Mouse (Mus musculus) hindbrain, embryonic 16.5 days (tissue): ENCODE measurements at regions not wholly inside any gene's neighbourhood (a gene's known extent, or its start where the extent isn't known, plus 50 kb on each side); places are given as distances from the start of the nearest gene placed in this dataset.

Experiments used
- ATAC-seq: fragments of 200-750 bp; cut with Nextera tagmentation; 2 replicates; pipeline ENCODE4 v1.8.0; 2017; ENCODE audit warnings: moderate TSS enrichment, moderate library complexity
- H3K27ac ChIP-seq: fragments of 300-500 bp; sonication (generic); 2 replicates; pipeline ENCODE4 v1.5.1; 2014; ENCODE audit warnings: low read depth, mild to moderate bottlenecking, control low read depth, low read length, moderate library complexity
- H3K27me3 ChIP-seq: fragments of 300-500 bp; sonication (generic); replicated peaks from 2 replicates; pipeline ENCODE4 v1.6.1; 2014; ENCODE audit warnings: low read length; ENCODE audit not compliant: control insufficient read depth, insufficient read depth
- H3K36me3 ChIP-seq: fragments of 300-500 bp; sonication (generic); 2 replicates; pipeline ENCODE4 v1.6.1; 2014; ENCODE audit warnings: mild to moderate bottlenecking, low read length, moderate library complexity, mixed read lengths; ENCODE audit not compliant: control insufficient read depth, insufficient read depth
- H3K4me1 ChIP-seq: fragments of 300-500 bp; sonication (generic); 2 replicates; pipeline ENCODE4 v1.6.1; 2014; ENCODE audit warnings: low read depth, low read length; ENCODE audit not compliant: control insufficient read depth, insufficient read depth
- H3K4me2 ChIP-seq: fragments of 300-500 bp; sonication (generic); 2 replicates; pipeline ENCODE4 v1.6.1; 2014; ENCODE audit warnings: mild to moderate bottlenecking, low read length, control low read depth, moderate library complexity
- H3K4me3 ChIP-seq: fragments of 300-500 bp; sonication (generic); 2 replicates; pipeline ENCODE4 v1.5.1; 2014; ENCODE audit warnings: mild to moderate bottlenecking, low read length, control low read depth, moderate library complexity
- H3K9ac ChIP-seq: fragments of 300-500 bp; sonication (generic); 2 replicates; pipeline ENCODE4 v1.6.1; 2014; ENCODE audit warnings: low read depth, mild to moderate bottlenecking, control low read depth, low read length, moderate library complexity
- H3K9me3 ChIP-seq: fragments of 300-500 bp; sonication (generic); 2 replicates; pipeline ENCODE4 v1.6.1; 2014; ENCODE audit warnings: mild to moderate bottlenecking, low read length, moderate library complexity; ENCODE audit not compliant: control insufficient read depth
- WGBS: fragments of 180-500 bp; shearing (Covaris S2); extraction: QIAGEN DNeasy Blood & Tissue Kit; methylation state at CpG from one replicate; pipeline ENCODE4 v1.1.7; 2014; 5-methylcytosine and 5-hydroxymethylcytosine counted together

- H3K36me3 ChIP-seq, result no peaks in the 10 kb centered on the region
- no peaks in the 10 kb centered on the region for H3K9me3 ChIP-seq
- H3K4me2 ChIP-seq, result no peak overlapping the region
- ATAC-seq, result no peak
- H3K27ac ChIP-seq, result no peak overlapping the region
- no peaks in the 10 kb centered on the region for H3K4me1 ChIP-seq
- H3K27me3 ChIP-seq, result no peaks in the 10 kb centered on the region
- 94% methylated on average over 15 of the region's 15 CpGs for WGBS
- no peak overlapping the region for H3K9ac ChIP-seq
- H3K4me3 ChIP-seq, result no peak overlapping the region
Measured at GRCm38 (mm10) chr3:121902246-121902645, 50.1 kb upstream of the Arhgap29 start.

- WGBS, result 87% methylated on average over 8 of the region's 8 CpGs
- H3K36me3 ChIP-seq, result no peaks in the 10 kb centered on the region
Measured at GRCm38 (mm10) chr3:121900429-121900844, 51.9 kb upstream of the Arhgap29 start.

GRCm38 (mm10) chr3:121897821-121898574 lies 54.3 kb upstream of the Arhgap29 start:
- H3K4me1 ChIP-seq, result no peaks in the 10 kb centered on the region
- H3K4me3 ChIP-seq, result no peak overlapping the region
- no peak overlapping the region for H3K9ac ChIP-seq
- WGBS, result 71% methylated on average over 14 of the region's 14 CpGs
- H3K4me2 ChIP-seq, result no peak overlapping the region
- H3K36me3 ChIP-seq, result no peaks in the 10 kb centered on the region
- no peak for ATAC-seq
- H3K9me3 ChIP-seq, result no peaks in the 10 kb centered on the region
- H3K27ac ChIP-seq, result no peak overlapping the region
- H3K27me3 ChIP-seq, result no peaks in the 10 kb centered on the region

More at GRCm38 (mm10) chr3:121900429-121900844, 51.9 kb upstream of the Arhgap29 start:
- Histone ChIP-seq H3K4me3 (no peak overlapping the region), H3K27ac (no peak overlapping the region), H3K4me1 (no peaks in the 10 kb centered on the region), H3K27me3 (no peaks in the 10 kb centered on the region), H3K9me3 (no peaks in the 10 kb centered on the region), H3K4me2 (no peak overlapping the region), H3K9ac (no peak overlapping the region)
- no peak for ATAC-seq

GRCm38 (mm10) chr3:121893606-121894005 lies 58.7 kb upstream of the Arhgap29 start:
- no peaks in the 10 kb centered on the region for H3K9me3 ChIP-seq

GRCm38 (mm10) chr3:121892675-121893074 lies 59.7 kb upstream of the Arhgap29 start:
- Histone ChIP-seq H3K9ac (no peak overlapping the region), H3K27me3 (no peaks in the 10 kb centered on the region), H3K27ac (no peak overlapping the region), H3K9me3 (no peaks in the 10 kb centered on the region), H3K4me3 (no peak overlapping the region), H3K4me2 (no peak overlapping the region), H3K4me1 (no peaks in the 10 kb centered on the region), H3K36me3 (no peaks in the 10 kb centered on the region)
- ATAC-seq, result no peak
- WGBS, result 94% methylated on average over 3 of the region's 3 CpGs

More at GRCm38 (mm10) chr3:121893606-121894005, 58.7 kb upstream of the Arhgap29 start:
- Histone ChIP-seq H3K9ac (no peak overlapping the region), H3K4me2 (no peak overlapping the region), H3K27ac (no peak overlapping the region), H3K4me1 (no peaks in the 10 kb centered on the region), H3K36me3 (no peaks in the 10 kb centered on the region), H3K4me3 (no peak overlapping the region), H3K27me3 (no peaks in the 10 kb centered on the region)
- WGBS, result 80% methylated on average over 7 of the region's 7 CpGs
- ATAC-seq, result no peak

GRCm38 (mm10) chr3:121891338-121891737 lies 61.0 kb upstream of the Arhgap29 start:
- H3K9me3 ChIP-seq, result no peaks in the 10 kb centered on the region
- H3K36me3 ChIP-seq, result no peaks in the 10 kb centered on the region
- no peaks in the 10 kb centered on the region for H3K4me1 ChIP-seq
- H3K9ac ChIP-seq, result no peak overlapping the region
- no peak overlapping the region for H3K27ac ChIP-seq
- no peak for ATAC-seq
- no peak overlapping the region for H3K4me3 ChIP-seq
- no peak overlapping the region for H3K4me2 ChIP-seq
- no peaks in the 10 kb centered on the region for H3K27me3 ChIP-seq
- 66% methylated on average over 9 of the region's 9 CpGs for WGBS

- H3K27ac ChIP-seq, result no peak overlapping the region
- no peak overlapping the region for H3K9ac ChIP-seq
- ATAC-seq, result no peak
- no peak overlapping the region for H3K4me3 ChIP-seq
- H3K9me3 ChIP-seq, result no peaks in the 10 kb centered on the region
- H3K36me3 ChIP-seq, result no peaks in the 10 kb centered on the region
- H3K27me3 ChIP-seq, result peaks cover 3% of the 10 kb centered on the region; the same call in 1 of the 2 replicates
- 41% methylated on average over 5 of the region's 5 CpGs for WGBS
- no peaks in the 10 kb centered on the region for H3K4me1 ChIP-seq
- no peak overlapping the region for H3K4me2 ChIP-seq
Measured at GRCm38 (mm10) chr3:121890563-121890962, 61.8 kb upstream of the Arhgap29 start.

GRCm38 (mm10) chr3:121886870-121887605 lies 65.3 kb upstream of the Arhgap29 start:
- H3K4me2 ChIP-seq, result peak overlapping the region; percentile 35
- no peaks in the 10 kb centered on the region for H3K9me3 ChIP-seq
- no peaks in the 10 kb centered on the region for H3K4me1 ChIP-seq
- H3K9ac ChIP-seq, result no peak overlapping the region
- no peak for ATAC-seq
- no peaks in the 10 kb centered on the region for H3K36me3 ChIP-seq
- no peak overlapping the region for H3K4me3 ChIP-seq
- no peak overlapping the region for H3K27ac ChIP-seq
- WGBS, result 28% methylated on average over 14 of the region's 15 CpGs
- H3K27me3 ChIP-seq, result peaks cover 3% of the 10 kb centered on the region; the same call in 1 of the 2 replicates

GRCm38 (mm10) chr3:121886309-121886708 lies 66.0 kb upstream of the Arhgap29 start:
- Histone ChIP-seq H3K9me3 (no peaks in the 10 kb centered on the region), H3K4me2 (peak overlapping the region; percentile 35; the same call in 1 of the 2 replicates), H3K36me3 (no peaks in the 10 kb centered on the region), H3K4me3 (no peak overlapping the region), H3K9ac (no peak overlapping the region), H3K4me1 (no peaks in the 10 kb centered on the region), H3K27me3 (peaks cover 3% of the 10 kb centered on the region; the same call in 1 of the 2 replicates), H3K27ac (no peak overlapping the region)
- 46% methylated on average over 10 of the region's 10 CpGs for WGBS
- ATAC-seq, result no peak
